Mouse (Mus musculus): Measurements from ENCODE around the gene Fam20a. TPM values are rescaled to one million over a fixed set of nuclear protein-coding genes. Genes with fewer than 3 reads are reported as not detected.

The Fam20a gene
- polyA plus RNA-seq, 2 experiments, result 3.0 to 3.8 TPM

DNA sequence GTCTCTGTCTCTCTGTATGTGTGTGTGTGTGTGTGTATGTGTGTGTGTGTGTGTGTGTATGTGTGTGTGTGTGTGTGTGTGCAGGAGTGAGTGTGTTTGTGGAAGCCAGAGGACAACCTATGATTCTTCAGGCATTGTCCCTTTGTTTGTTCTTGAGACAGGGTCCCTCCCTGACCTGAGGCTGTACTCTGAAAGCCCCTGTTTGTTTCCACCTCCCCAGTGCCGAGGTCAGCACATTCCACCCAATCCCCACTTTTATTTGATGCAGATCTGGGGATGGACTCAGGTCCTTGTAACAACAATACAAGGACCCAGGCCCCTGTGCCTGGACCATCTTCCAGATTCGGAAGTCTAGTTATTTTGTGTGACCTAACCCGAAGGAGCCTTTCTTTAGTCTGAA, 14.6 kb downstream of the Fam20a start:
- Histone ChIP-seq H3K27me3 (ENCODE audit: control insufficient read depth, insufficient read depth, low read length) (no peaks in the 10 kb centered on the region), H3K27ac (no peak overlapping the region), H3K9ac (replicated peaks) (no peak overlapping the region), H3K4me1 (replicated peaks; ENCODE audit: control insufficient read depth in 2 of 2, insufficient read depth in 2 of 2, low read length in 1 of 2) (peaks cover 0 to 15% of the 10 kb centered on the region in 2 experiments; a peak in 2 of 4 replicates), H3K36me3 (replicated peaks; ENCODE audit: control insufficient read depth, insufficient read depth, low read depth) (no peaks in the 10 kb centered on the region), H3K9me3 (ENCODE audit: control insufficient read depth, low read length) (no peaks in the 10 kb centered on the region), H3K4me3 (ENCODE audit: insufficient read depth in 1 of 2, low read depth in 2 of 2, low read length in 2 of 2) (no peak overlapping the region), H3K4me2 (ENCODE audit: low read depth) (no peak overlapping the region)
- WGBS (ENCODE audit: insufficient replicate concordance), result 40% methylated on average over 3 of the region's 3 CpGs
- ATAC-seq (ENCODE audit: insufficient read depth) (no peak), DNase-seq (ENCODE audit: low read depth in 3 of 3, low spot score in 3 of 3) (no peak)
- TF ChIP-seq EP300 (IDR thresholded peaks at IDR 0.05; ENCODE audit: low read depth), result no peak
- TF ChIP-seq CTCF (IDR thresholded peaks at IDR 0.05; ENCODE audit: low read depth), result no peak

DNA sequence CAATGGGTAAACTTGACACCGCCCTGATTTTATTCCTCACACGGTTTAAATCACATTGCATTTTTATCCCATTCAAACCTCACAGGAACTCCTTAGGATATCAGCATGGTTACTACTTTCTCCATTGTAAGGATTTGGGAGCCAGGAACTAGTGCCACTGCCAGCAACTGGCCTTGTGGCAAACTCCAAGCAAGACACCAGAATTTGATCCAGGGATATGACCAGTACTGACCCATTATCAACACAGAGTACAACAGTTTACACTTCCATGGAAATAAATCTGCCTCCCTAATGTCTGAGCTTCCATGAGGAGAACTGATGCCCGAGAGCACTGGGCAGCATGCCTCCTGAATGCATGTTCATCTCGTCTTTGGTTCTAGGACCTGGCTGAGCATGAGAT, 15.5 kb downstream of the Fam20a start:
- H3K4me3 ChIP-seq (ENCODE audit: insufficient read depth in 1 of 2, low read depth in 2 of 2, low read length in 2 of 2), result no peak overlapping the region
- no peak overlapping the region for H3K9ac ChIP-seq (replicated peaks)
- peaks cover 0 to 18% of the 10 kb centered on the region in 2 experiments; a peak in 2 of 4 replicates for H3K4me1 ChIP-seq (replicated peaks; ENCODE audit: control insufficient read depth in 2 of 2, insufficient read depth in 2 of 2, low read length in 1 of 2)
- no peaks in the 10 kb centered on the region for H3K27me3 ChIP-seq (ENCODE audit: control insufficient read depth, insufficient read depth, low read length)
- H3K4me2 ChIP-seq (ENCODE audit: low read depth), result no peak overlapping the region
- DNase-seq (ENCODE audit: low read depth in 3 of 3, low spot score in 3 of 3) (no peak), ATAC-seq (ENCODE audit: insufficient read depth) (no peak)
- H3K9me3 ChIP-seq (ENCODE audit: control insufficient read depth, low read length), result no peaks in the 10 kb centered on the region
- WGBS (ENCODE audit: insufficient replicate concordance), result 34% methylated on average over 4 of the region's 4 CpGs
- no peaks in the 10 kb centered on the region for H3K36me3 ChIP-seq (replicated peaks; ENCODE audit: control insufficient read depth, insufficient read depth, low read depth)
- TF ChIP-seq EP300 (IDR thresholded peaks at IDR 0.05; ENCODE audit: low read depth) (no peak), CTCF (IDR thresholded peaks at IDR 0.05; ENCODE audit: low read depth) (no peak)
- no peak overlapping the region for H3K27ac ChIP-seq

GRCm38 (mm10) chr11:109706055-109706412, 16.0 kb downstream of the Fam20a start:
- no peaks in the 10 kb centered on the region for H3K27me3 ChIP-seq (ENCODE audit: control insufficient read depth, insufficient read depth, low read length)
- DNase-seq (ENCODE audit: low read depth in 3 of 3, low spot score in 3 of 3) (peak; percentile 28 to 41 (median 33)), ATAC-seq (ENCODE audit: insufficient read depth) (peak; percentile 84)
- no peak overlapping the region for H3K9ac ChIP-seq (replicated peaks)
- no peak overlapping the region for H3K4me3 ChIP-seq (ENCODE audit: insufficient read depth in 1 of 2, low read depth in 2 of 2, low read length in 2 of 2)
- H3K4me1 ChIP-seq (replicated peaks; ENCODE audit: control insufficient read depth in 2 of 2, insufficient read depth in 2 of 2, low read length in 1 of 2), result peaks cover 0 to 19% of the 10 kb centered on the region in 2 experiments; a peak in 2 of 4 replicates
- H3K4me2 ChIP-seq (ENCODE audit: low read depth), result 0 out of 2 replicates have a peak overlapping the region, but pooled peaks have one; percentile 26
- H3K36me3 ChIP-seq (replicated peaks; ENCODE audit: control insufficient read depth, insufficient read depth, low read depth), result no peaks in the 10 kb centered on the region
- TF ChIP-seq CTCF (IDR thresholded peaks at IDR 0.05; ENCODE audit: low read depth) (no peak), EP300 (IDR thresholded peaks at IDR 0.05; ENCODE audit: low read depth) (no peak)
- WGBS (ENCODE audit: insufficient replicate concordance), result 54% methylated on average over 9 of the region's 9 CpGs
- no peaks in the 10 kb centered on the region for H3K9me3 ChIP-seq (ENCODE audit: control insufficient read depth, low read length)
- no peak overlapping the region for H3K27ac ChIP-seq

DNA sequence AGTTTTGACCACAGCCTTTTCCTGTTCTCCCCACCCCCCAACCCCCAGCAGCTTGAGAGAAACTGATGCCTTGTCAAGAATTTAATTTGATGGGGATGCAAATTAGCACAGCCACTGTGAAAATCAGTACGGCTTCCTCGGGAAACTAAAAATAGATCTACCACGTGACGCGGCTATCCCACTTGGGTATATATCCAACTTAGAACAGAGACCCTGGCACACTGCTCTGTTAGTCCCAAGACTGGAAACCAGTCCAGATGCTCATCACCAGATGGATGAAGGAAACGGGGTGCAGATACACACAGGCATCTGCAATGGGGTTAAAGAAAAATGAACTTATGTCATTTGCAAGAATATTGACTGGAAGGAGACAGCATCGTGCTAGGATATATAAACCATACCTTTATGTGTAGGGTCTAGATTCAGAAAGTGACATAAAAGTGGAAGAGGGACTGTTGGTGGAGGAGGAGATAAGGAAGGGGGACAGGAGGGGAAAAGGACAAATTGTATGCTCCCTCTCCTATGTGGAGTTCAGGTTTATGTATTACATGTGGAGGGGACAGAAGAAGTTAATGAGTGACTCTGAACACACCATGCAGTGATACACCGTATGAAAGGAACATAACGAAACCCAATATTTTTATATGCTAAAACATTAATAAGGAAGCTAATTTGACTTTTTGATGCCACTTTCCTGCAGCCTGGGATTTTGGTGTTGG, 16.6 kb downstream of the Fam20a start:
- no peak overlapping the region for H3K27ac ChIP-seq
- TF ChIP-seq EP300 (IDR thresholded peaks at IDR 0.05; ENCODE audit: low read depth), result no peak
- TF ChIP-seq CTCF (IDR thresholded peaks at IDR 0.05; ENCODE audit: low read depth), result no peak
- DNase-seq (ENCODE audit: low read depth in 3 of 3, low spot score in 3 of 3) (no peak), ATAC-seq (ENCODE audit: insufficient read depth) (peak; percentile 75)
- WGBS (ENCODE audit: insufficient replicate concordance), result 54% methylated on average over 9 of the region's 9 CpGs
- no peak overlapping the region for H3K9ac ChIP-seq (replicated peaks)
- H3K9me3 ChIP-seq (ENCODE audit: control insufficient read depth, low read length), result no peaks in the 10 kb centered on the region
- no peaks in the 10 kb centered on the region for H3K27me3 ChIP-seq (ENCODE audit: control insufficient read depth, insufficient read depth, low read length)
- no peaks in the 10 kb centered on the region for H3K36me3 ChIP-seq (replicated peaks; ENCODE audit: control insufficient read depth, insufficient read depth, low read depth)
- no peak overlapping the region for H3K4me3 ChIP-seq (ENCODE audit: insufficient read depth in 1 of 2, low read depth in 2 of 2, low read length in 2 of 2)
- H3K4me2 ChIP-seq (ENCODE audit: low read depth), result peak overlapping the region; percentile 26; the same call in 1 of the 2 replicates
- peaks cover 0 to 24% of the 10 kb centered on the region in 2 experiments; a peak in 2 of 4 replicates for H3K4me1 ChIP-seq (replicated peaks; ENCODE audit: control insufficient read depth in 2 of 2, insufficient read depth in 2 of 2, low read length in 1 of 2)

DNA sequence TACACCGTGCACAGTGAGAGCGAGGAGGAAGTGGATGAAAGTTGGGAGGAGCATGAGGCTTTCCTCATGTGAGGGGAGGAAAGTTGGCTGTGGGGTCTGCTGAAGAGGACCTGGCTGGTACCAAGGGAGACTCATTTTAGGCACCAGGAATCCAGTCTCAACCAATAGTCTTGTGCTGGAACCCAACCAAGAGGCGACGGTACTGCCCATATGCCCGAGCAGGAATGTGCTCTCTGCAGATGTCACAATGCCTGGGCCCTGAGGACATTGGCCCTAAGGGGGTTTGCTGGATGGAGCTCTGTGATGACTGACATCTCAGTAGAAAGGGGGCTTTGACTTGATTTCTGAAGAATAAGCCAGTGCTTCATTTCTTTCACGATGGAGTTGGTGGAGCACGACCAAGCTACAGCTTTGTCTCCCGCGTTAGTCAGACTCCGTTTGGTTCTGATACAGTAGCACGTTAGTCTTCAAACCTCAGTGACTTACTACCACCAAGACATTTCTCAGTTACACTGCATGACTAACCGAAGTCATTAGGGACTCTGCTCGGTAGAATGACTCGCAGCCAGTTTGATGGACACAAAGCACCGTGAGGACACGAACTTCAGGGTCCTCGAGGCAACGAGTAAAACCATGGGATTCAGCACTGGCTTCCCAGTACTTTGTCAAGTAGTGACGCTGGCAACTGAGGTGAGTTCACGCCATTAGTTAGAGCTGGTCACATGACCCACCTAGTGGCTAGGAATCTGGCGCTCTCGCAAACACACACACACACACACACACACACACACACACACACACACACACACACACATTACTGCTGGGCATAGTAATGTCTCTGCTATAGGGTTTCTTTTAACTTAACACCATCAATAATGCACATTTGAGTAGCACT, 17.5 kb downstream of the Fam20a start:
- peaks cover 0 to 21% of the 10 kb centered on the region in 2 experiments; a peak in 2 of 4 replicates for H3K4me1 ChIP-seq (replicated peaks; ENCODE audit: control insufficient read depth in 2 of 2, insufficient read depth in 2 of 2, low read length in 1 of 2)
- ATAC-seq (ENCODE audit: insufficient read depth), result no peak
- H3K36me3 ChIP-seq (replicated peaks; ENCODE audit: control insufficient read depth, insufficient read depth, low read depth), result no peaks in the 10 kb centered on the region
- no peak overlapping the region for H3K27ac ChIP-seq
- no peaks in the 10 kb centered on the region for H3K27me3 ChIP-seq (ENCODE audit: control insufficient read depth, insufficient read depth, low read length)
- no peak overlapping the region for H3K4me2 ChIP-seq (ENCODE audit: low read depth)
- H3K9ac ChIP-seq (replicated peaks), result no peak overlapping the region
- H3K4me3 ChIP-seq (ENCODE audit: insufficient read depth in 1 of 2, low read depth in 2 of 2, low read length in 2 of 2), result no peak overlapping the region
- TF ChIP-seq CTCF (IDR thresholded peaks at IDR 0.05; ENCODE audit: low read depth), result no peak
- WGBS (ENCODE audit: insufficient replicate concordance), result 71% methylated on average over 22 of the region's 22 CpGs
- no peak for DNase-seq (ENCODE audit: low read depth in 3 of 3, low spot score in 3 of 3)
- H3K9me3 ChIP-seq (ENCODE audit: control insufficient read depth, low read length), result no peaks in the 10 kb centered on the region; the same call in 1 of the 2 replicates

Measured in liver, embryonic 14.5 days (tissue).